Mouse (Mus musculus) MEL (cell line): ENCODE results near the gene Ube2t. TPM values are rescaled to one million over a fixed set of nuclear protein-coding genes. Genes with fewer than 3 reads are reported as not detected.

Experiments
- DNase-seq: peaks from one replicate; pipeline ENCODE4 v3.0.0; 2011; ENCODE audit warnings: low read depth, low spot score
- H3K27ac ChIP-seq: 2 replicates; pipeline ENCODE4 v1.5.1; 2012; ENCODE audit warnings: low read depth, mild to moderate bottlenecking, control low read depth, low read length, moderate library complexity; ENCODE audit not compliant: control insufficient read depth
- H3K27me3 ChIP-seq, 2 experiments: fragments of 150-350 bp in 1 of 2; sonication (generic) in 1 of 2; 2 replicates each; pipeline ENCODE4 v1.6.1; 2012; ENCODE audit warnings: low read length in 2 of 2, mild to moderate bottlenecking in 2 of 2, improper control_type of control experiment in 1 of 2, moderate library complexity in 1 of 2; ENCODE audit not compliant: insufficient read depth in 2 of 2, control insufficient read depth in 1 of 2
- H3K36me3 ChIP-seq, 2 experiments: 2 replicates each; pipeline ENCODE4 v1.6.1; 2012 to 2014; ENCODE audit warnings: low read length in 2 of 2, improper control_type of control experiment in 1 of 2, inconsistent platforms in 1 of 2, mild to moderate bottlenecking in 1 of 2; ENCODE audit not compliant: insufficient read depth in 2 of 2, control insufficient read depth in 1 of 2
- H3K4me1 ChIP-seq, 2 experiments: fragments of 150-350 bp in 1 of 2; sonication (generic) in 1 of 2; 2 replicates each; pipeline ENCODE4 v1.6.1; 2012; ENCODE audit warnings: low read length in 2 of 2, improper control_type of control experiment in 1 of 2, mild to moderate bottlenecking in 1 of 2; ENCODE audit not compliant: insufficient read depth in 2 of 2, control insufficient read depth in 1 of 2
- H3K4me3 ChIP-seq, 2 experiments: fragments of 150-350 bp in 1 of 2; sonication (generic) in 1 of 2; 2 replicates each; pipeline ENCODE4 v1.5.1; 2012; ENCODE audit warnings: low read depth in 2 of 2, low read length in 2 of 2, mild to moderate bottlenecking in 2 of 2, moderate library complexity in 2 of 2, control low read depth in 1 of 2, improper control_type of control experiment in 1 of 2; ENCODE audit not compliant: control insufficient read depth in 1 of 2, insufficient read depth in 1 of 2
- H3K79me2 ChIP-seq: 2 replicates; pipeline ENCODE4 v1.6.1; 2012; ENCODE audit warnings: mild to moderate bottlenecking, low read length, moderate library complexity; ENCODE audit not compliant: control insufficient read depth, poor library complexity, insufficient read depth
- H3K9ac ChIP-seq: 2 replicates; pipeline ENCODE4 v1.6.1; 2012; ENCODE audit warnings: low read depth, mild to moderate bottlenecking, control low read depth, low read length, moderate library complexity; ENCODE audit not compliant: control insufficient read depth, poor library complexity, severe bottlenecking
- H3K9me3 ChIP-seq: fragments of 150-350 bp; sonication (generic); replicated peaks from 2 replicates; pipeline ENCODE4 v1.6.1; 2012; ENCODE audit warnings: mild to moderate bottlenecking, low read length, improper control_type of control experiment, moderate library complexity; ENCODE audit not compliant: insufficient read depth
- CHD2 ChIP-seq: IDR thresholded peaks from 2 replicates; pipeline ENCODE4 v1.6.1; 2011; ENCODE audit warnings: low read length, improper control_type of control experiment
- CTCF ChIP-seq, 3 experiments: IDR thresholded peaks in 2 of 3; conservative IDR thresholded peaks in 1 of 3; 2 replicates each; pipeline ENCODE4 v1.5.1; 2011 to 2012; ENCODE audit warnings: low read length in 3 of 3, low read depth in 2 of 3, mild to moderate bottlenecking in 2 of 3, improper control_type of control experiment in 1 of 3, inconsistent platforms in 1 of 3, mixed read lengths in 1 of 3, moderate library complexity in 1 of 3; ENCODE audit not compliant: control insufficient read depth in 1 of 3, insufficient read depth in 1 of 3, poor library complexity in 1 of 3, severe bottlenecking in 1 of 3
- EP300 ChIP-seq, 2 experiments: IDR thresholded peaks; 2 replicates each; pipeline ENCODE4 v1.6.1; 2011; ENCODE audit warnings: improper control_type of control experiment in 2 of 2, low read length in 2 of 2, low read depth in 1 of 2, mild to moderate bottlenecking in 1 of 2
- ETS1 ChIP-seq: IDR thresholded peaks from 2 replicates; pipeline ENCODE4 v1.6.1; 2012; ENCODE audit warnings: low read depth, mild to moderate bottlenecking, inconsistent platforms, low read length, improper control_type of control experiment, moderate library complexity
- KAT2A ChIP-seq: conservative IDR thresholded peaks from 2 replicates; pipeline ENCODE4 v1.6.1; 2012; ENCODE audit warnings: low read depth, low read length, improper control_type of control experiment, inconsistent platforms
- MAFK ChIP-seq: IDR thresholded peaks from 2 replicates; pipeline ENCODE4 v1.6.1; 2011; ENCODE audit warnings: low read depth, mild to moderate bottlenecking, low read length, improper control_type of control experiment, borderline replicate concordance
- MAX ChIP-seq: IDR thresholded peaks from 2 replicates; pipeline ENCODE4 v1.6.1; 2011; ENCODE audit warnings: low read length, improper control_type of control experiment
- MAZ ChIP-seq: IDR thresholded peaks from 2 replicates; pipeline ENCODE4 v1.6.1; 2012; ENCODE audit warnings: low read depth, mild to moderate bottlenecking, inconsistent platforms, low read length, improper control_type of control experiment
- MEF2A ChIP-seq: IDR thresholded peaks from 2 replicates; pipeline ENCODE4 v1.6.1; 2014; ENCODE audit warnings: low read depth, mild to moderate bottlenecking, inconsistent platforms, low read length, improper control_type of control experiment; ENCODE audit not compliant: poor library complexity, insufficient replicate concordance, severe bottlenecking; ENCODE audit errors: extremely low read depth
- MXI1 ChIP-seq: IDR thresholded peaks from 2 replicates; pipeline ENCODE4 v1.6.1; 2011; ENCODE audit warnings: mild to moderate bottlenecking, low read depth, low read length, improper control_type of control experiment
- NELFE ChIP-seq: IDR thresholded peaks from 2 replicates; pipeline ENCODE4 v1.6.1; 2011; ENCODE audit warnings: low read depth, low read length, improper control_type of control experiment
- POLR2AphosphoS5 ChIP-seq: IDR thresholded peaks from 2 replicates; pipeline ENCODE4 v1.6.1; 2012; ENCODE audit warnings: low read depth, borderline replicate concordance, mild to moderate bottlenecking, inconsistent platforms, low read length, moderate library complexity, mixed read lengths
- RAD21 ChIP-seq: IDR thresholded peaks from 2 replicates; pipeline ENCODE4 v1.6.1; 2011; ENCODE audit warnings: mild to moderate bottlenecking, low read depth, low read length, improper control_type of control experiment
- RCOR1 ChIP-seq: IDR thresholded peaks from 2 replicates; pipeline ENCODE4 v1.6.1; 2012; ENCODE audit warnings: low read depth, mild to moderate bottlenecking, inconsistent platforms, low read length, improper control_type of control experiment
- TBP ChIP-seq: IDR thresholded peaks from 2 replicates; pipeline ENCODE4 v1.8.0; 2011; ENCODE audit warnings: low read depth, low read length, improper control_type of control experiment
- USF1 ChIP-seq: IDR thresholded peaks from 2 replicates; pipeline ENCODE4 v1.6.1; 2014; ENCODE audit warnings: low read depth, mild to moderate bottlenecking, inconsistent platforms, low read length, improper control_type of control experiment, moderate library complexity
- ZC3H11A ChIP-seq: IDR thresholded peaks from 2 replicates; pipeline ENCODE4 v1.6.1; 2012; ENCODE audit warnings: low read depth, mild to moderate bottlenecking, inconsistent platforms, low read length, improper control_type of control experiment
- ZKSCAN1 ChIP-seq: IDR thresholded peaks from 2 replicates; pipeline ENCODE4 v1.6.1; 2012; ENCODE audit warnings: low read depth, mild to moderate bottlenecking, inconsistent platforms, low read length, improper control_type of control experiment, moderate library complexity
- ZNF384 ChIP-seq: IDR thresholded peaks from 2 replicates; pipeline ENCODE4 v1.6.1; 2012; ENCODE audit warnings: low read depth, mild to moderate bottlenecking, inconsistent platforms, low read length, improper control_type of control experiment
- polyA plus RNA-seq, 2 experiments: library from polyadenylated mRNA; stranded (reverse) in 1 of 2; unstranded in 1 of 2; fragments of >175 nt in 1 of 2; fragments of >200 nt in 1 of 2; gene quantifications; 2 replicates each; pipeline versions ENCODE4 v1.2.1 to v1.2.4; 2012; ENCODE audit warnings: low replicate concordance in 2 of 2, low read depth in 1 of 2; ENCODE audit not compliant: insufficient read length in 2 of 2, insufficient read depth in 1 of 2, missing spikeins in 1 of 2
- total RNA-seq: library from RNA; depleted of rRNA; stranded (reverse); fragments of 300-350 nt; gene quantifications from 2 replicates; pipeline ENCODE4 v1.2.3, GENCODE M21; 2012

Gene Ube2t
- total and polyA plus RNA-seq, 3 experiments, result 14.4 to 23.1 TPM; not detected in 1

DNA sequence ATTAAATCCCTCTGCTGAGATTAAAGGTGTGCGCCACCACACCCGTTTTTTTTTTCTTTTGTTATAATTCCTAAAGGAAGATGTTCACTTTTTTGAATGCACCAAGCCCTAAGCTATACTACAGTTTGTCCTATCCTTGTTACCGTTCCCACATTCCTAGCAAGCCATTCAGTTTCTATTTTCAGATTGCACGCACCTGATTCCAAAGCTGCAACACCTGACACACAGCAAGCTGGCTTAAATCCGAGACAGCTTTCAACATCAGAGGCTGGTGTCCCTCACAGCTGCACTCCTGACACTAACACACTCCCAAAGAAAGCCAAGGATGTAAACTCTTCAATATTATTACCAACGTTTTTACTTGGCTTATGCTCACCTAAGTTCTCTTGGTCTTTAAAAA lies 26.0 kb upstream of the Ube2t start (continued):
- TF ChIP-seq MAFK (no peak), ZKSCAN1 (no peak)

DNA sequence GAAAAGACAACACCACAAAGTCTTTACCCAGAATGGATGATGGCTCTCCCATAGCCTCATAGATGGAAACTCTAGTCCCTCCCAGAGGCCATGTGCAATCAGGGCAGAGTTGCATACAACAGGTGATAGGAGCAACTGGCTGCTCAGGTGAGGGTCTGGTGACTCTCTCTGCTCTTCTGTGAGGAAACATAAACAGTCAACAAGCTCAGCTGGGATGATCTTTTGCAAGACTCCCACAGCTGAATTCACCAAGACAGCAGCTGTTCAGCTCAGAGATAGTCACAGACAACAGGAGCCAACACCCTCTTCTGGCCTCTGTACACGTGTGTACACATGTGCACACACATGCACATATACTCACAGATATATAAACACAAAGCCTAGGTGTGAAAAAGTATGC lies 24.1 kb upstream of the Ube2t start:
- no peak for DNase-seq
- H3K4me3 ChIP-seq, result no peak overlapping the region
- no peak overlapping the region for H3K9ac ChIP-seq
- no peak for TF ChIP-seq ZNF384
- TF ChIP-seq MAZ, result no peak
- no peak for TF ChIP-seq CHD2
- no peak for TF ChIP-seq MAX
- TF ChIP-seq EP300 (IDR thresholded peaks at IDR 0.05; ENCODE audit: low read depth in 1 of 2, low read length in 2 of 2), result no peak
- no peak for TF ChIP-seq RAD21
- TF ChIP-seq ZC3H11A, result no peak
- no peak for TF ChIP-seq POLR2AphosphoS5
- TF ChIP-seq, all 39 proteins: peak for 0
- no peaks in the 10 kb centered on the region for H3K36me3 ChIP-seq
- no peaks in the 10 kb centered on the region for H3K79me2 ChIP-seq
- H3K27me3 ChIP-seq, result no peaks in the 10 kb centered on the region
- H3K4me1 ChIP-seq, result no peaks in the 10 kb centered on the region
- no peaks in the 10 kb centered on the region for H3K9me3 ChIP-seq
- H3K27ac ChIP-seq, result no peak overlapping the region

DNA sequence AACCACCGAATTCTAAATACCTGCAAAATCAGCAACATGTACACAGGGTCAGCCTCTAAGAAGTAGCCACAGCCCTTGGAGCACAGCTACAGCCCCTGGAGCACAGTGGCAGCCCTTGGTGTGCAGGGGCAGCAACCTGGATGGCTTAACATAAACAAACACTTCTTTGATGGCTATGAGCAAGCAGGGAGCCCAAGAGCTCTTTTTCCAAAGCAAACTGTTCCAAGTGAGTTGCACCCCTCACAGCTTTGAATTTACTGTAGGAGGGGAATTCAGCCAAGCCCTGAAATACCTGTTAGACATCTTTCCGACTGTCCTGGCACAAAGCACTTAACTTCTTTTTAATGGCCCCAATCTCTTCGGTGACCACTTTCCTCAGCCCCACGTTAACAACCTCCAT lies 21.5 kb upstream of the Ube2t start:
- no peak overlapping the region for H3K9ac ChIP-seq
- no peak overlapping the region for H3K4me3 ChIP-seq
- H3K9me3 ChIP-seq, result no peaks in the 10 kb centered on the region
- no peak overlapping the region for H3K27ac ChIP-seq
- DNase-seq, result no peak
- no peaks in the 10 kb centered on the region for H3K4me1 ChIP-seq
- TF ChIP-seq USF1 (no peak), MXI1 (no peak), TBP (no peak), MEF2A (no peak), ETS1 (no peak), MAX (no peak), ZC3H11A (no peak), NELFE (no peak), MAFK (no peak), KAT2A (no peak), RAD21 (no peak), CTCF (IDR thresholded peaks at IDR 0.05 in 2 of 3, conservative IDR thresholded peaks at IDR 0.05 in 1 of 3; ENCODE audit: control insufficient read depth in 1 of 3, insufficient read depth in 1 of 3, low read depth in 2 of 3, low read length in 3 of 3, poor library complexity in 1 of 3, severe bottlenecking in 1 of 3) (no peak), RCOR1 (no peak)
- no peaks in the 10 kb centered on the region for H3K27me3 ChIP-seq
- no peaks in the 10 kb centered on the region for H3K79me2 ChIP-seq
- no peaks in the 10 kb centered on the region for H3K36me3 ChIP-seq
